Mouse (Mus musculus) embryonic fibroblast, embryonic 13.5 days (primary cell): Measurements from ENCODE around the gene Fstl1.

ENCODE experiments used
- CTCF ChIP-seq: IDR thresholded peaks from 2 replicates; pipeline ENCODE4 v1.5.1; 2011; ENCODE audit warnings: mild to moderate bottlenecking, control low read depth, low read length, moderate library complexity, borderline replicate concordance; ENCODE audit not compliant: insufficient read depth
- POLR2A ChIP-seq: IDR thresholded peaks from 2 replicates; pipeline ENCODE4 v1.6.1; 2011; ENCODE audit warnings: low read depth, mild to moderate bottlenecking, control low read depth, low read length, moderate library complexity

DNA sequence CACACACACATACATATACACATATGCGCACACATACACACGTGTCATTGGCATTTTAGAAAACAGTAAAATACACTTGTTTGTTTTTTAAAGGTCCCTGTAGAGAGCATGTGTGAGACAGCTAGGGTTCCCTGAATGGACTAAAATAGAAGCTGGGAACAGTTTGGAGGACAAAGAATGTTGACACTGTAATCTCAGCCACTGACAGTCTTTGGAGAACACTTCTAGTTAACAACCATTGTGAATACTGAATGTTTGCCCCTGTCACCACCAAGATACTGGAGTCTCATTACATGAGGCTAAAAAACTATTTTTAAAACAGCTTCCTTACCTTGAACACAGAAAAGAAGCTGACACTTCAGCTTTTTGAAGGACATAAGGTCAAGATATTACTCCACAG lies 19.4 kb upstream of the Fstl1 start:
- TF ChIP-seq CTCF (no peak), POLR2A (no peak)
